Mouse (Mus musculus): ENCODE measurements around the gene Mapk9.

Mapk9 gene

DNA sequence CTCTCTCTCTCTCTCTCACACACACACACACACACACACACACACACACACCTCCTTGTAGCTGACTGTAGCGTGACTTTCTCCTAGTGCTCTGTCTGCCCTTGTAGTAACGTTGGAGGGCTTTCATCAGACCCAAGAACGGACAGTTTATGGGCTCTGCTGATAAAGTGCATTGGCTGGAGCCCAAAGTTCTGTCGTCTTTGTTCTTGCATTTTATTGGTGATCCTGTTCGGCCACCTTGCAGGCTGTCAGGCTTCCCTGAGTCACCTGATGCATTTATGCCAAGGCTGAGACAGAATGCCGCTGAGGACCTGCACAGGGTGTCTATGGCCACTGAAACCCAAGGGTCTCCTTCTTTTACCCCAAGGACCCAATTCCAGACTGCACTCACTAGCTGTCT, 53.5 kb downstream of the Mapk9 start:
- no peak for DNase-seq

DNA sequence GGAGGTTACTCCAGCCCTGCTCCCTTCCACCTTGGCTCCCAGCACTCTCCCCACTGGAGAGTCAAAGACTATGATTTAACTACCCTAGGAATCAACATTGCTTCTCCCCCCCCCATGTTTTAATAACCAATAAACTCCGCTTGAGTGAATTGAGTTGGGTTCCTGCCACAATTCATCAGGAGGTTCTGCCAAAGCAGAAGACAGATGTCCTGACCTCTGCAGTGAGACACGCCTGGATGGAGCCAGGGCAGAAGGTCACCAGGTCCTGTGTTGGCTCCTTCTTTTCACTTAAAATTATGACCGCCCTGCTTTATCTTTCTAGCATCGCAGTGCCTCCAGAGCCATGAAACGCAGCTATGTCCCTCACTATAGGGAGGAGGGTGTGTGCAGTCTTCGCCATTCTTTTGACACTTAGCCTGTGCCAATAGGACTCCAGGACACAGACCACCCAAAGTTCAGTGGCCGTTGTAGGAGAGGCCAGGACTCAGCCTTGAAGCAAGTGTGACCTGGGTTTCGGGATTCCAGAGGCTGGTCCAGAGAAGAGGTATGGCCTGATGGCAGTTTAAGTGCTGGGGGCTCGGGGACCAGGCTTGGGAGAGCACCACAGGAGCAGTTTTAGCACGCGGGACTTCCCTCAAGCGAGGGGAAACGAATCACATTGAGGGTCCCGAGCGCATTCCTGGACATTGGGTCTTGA, 54.6 kb downstream of the Mapk9 start:
- DNase-seq, result no peak

DNA sequence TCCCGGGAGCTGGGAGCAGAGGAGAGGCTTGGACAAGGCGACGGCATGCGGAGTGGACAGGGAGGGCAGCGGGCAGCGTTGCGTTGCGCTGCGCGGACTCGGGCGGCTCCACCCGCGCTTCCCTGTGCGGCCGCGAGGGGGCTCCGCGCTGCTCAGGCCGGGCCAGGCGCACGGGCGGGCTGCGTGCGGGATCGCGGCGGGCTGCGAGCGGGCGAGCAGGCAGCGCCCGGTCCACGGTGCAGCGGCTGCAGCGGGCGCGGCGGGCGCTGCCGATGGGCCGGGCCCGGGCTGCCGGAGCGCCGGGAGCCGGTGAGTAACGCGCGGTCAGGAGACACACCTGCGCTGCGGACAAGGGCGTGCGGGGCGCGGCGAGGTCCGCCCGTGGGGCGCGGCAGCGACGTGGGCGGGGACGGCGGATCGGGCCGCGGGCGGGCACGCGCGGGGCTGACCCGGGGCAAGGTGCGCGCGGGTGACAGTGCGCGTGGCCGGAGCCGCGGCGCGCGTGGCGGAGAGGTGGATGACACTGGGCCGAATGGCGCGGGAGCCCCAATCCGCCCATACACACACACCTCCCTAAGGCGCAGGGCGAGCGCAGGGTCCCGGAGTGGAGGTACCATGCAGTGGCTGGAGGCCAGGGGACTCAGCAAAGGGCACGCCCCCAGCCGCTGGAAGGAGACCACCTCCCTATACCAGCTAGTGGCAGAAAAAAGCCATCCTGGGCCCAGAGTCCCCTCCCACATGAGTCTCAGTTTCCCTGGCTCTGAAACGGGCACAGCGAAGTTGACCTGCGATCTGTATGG, 55.3 kb downstream of the Mapk9 start, which contains the start of gene Rasgef1c:
Gene Rasgef1c (plus strand): TSS at position 177 of the 800 bp plus-strand sequence.
- DNase-seq, result peak; percentile 62

- DNase-seq, result peak; percentile 63
Observed at GRCm38 (mm10) chr11:49903333-49903732, 56.8 kb downstream of the Mapk9 start.

DNA sequence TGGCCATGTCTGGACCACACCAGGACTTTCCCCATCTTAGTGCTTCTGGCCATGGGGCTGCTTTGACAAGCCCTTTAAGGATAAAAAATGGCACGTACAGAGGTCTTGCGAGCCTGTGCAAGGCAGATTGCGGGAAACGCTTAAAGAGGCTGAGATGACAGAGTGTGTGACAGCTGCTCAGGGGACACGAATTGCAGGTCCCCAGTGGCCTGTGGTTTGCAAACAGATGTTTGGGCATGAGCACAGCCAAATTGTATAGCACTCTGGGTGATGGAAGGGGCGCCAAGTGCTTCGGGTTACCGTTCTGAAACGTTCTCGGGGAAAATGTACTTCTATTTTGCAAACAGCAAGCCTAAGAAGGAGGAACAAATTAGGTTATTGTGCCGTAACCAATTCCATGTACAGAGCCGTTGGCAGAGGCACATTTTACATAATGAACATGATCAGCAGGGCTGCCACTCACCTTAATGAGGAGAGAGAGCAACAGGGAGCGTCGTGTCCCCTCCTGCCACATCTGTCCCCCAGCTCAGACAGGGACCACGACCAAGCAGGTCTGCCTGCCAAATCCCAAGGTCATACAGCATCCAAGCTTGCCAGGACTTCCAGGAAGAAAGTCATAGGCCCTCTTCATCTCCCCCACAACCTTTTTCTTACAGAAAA, 72.1 kb downstream of the Mapk9 start:
- DNase-seq, result no peak

DNA sequence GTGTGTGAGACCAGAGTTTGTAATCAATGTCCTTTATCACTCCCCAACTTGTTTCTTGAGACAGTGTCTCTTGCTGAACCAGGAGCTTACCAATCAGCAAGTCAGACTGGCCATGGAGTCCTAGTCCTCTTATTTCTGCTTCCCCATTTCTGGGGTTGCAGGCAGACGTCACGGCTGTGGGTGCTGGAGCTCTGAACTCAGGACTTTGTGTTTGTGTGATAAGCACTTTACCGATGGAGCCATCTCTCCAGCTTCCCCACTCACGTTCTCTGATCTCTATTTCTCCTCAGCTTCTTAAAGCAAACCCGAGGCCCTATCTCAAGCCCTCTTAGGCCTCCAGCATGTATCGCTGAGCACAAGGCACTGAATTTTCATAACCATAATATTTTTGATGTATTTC, 72.8 kb downstream of the Mapk9 start:
- DNase-seq, result no peak

DNA sequence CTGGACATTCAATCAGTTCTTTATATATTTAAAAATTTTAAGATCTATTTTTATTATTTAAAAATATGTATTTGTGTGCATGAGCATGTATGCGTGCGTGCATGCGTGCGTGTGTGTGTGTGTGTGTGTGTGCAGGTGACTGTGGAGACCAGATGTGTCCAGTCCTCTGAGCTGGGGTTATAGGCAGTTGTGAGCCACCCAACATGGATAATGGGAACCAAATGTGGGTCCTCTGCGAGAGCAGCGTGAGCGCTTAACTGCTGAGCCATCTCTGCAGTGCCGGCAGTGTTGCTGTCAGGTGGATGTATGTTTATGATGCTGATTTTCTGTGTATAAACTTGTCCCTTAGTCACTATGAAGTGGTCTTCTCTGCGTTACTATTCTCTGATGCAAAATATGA, 77.0 kb downstream of the Mapk9 start:
- DNase-seq, result no peak

GRCm38 (mm10) chr11:49926183-49926582, 79.6 kb downstream of the Mapk9 start:
- no peak for DNase-seq

- no peak for DNase-seq
Observed at GRCm38 (mm10) chr11:49927169-49927568, 80.6 kb downstream of the Mapk9 start.

DNA sequence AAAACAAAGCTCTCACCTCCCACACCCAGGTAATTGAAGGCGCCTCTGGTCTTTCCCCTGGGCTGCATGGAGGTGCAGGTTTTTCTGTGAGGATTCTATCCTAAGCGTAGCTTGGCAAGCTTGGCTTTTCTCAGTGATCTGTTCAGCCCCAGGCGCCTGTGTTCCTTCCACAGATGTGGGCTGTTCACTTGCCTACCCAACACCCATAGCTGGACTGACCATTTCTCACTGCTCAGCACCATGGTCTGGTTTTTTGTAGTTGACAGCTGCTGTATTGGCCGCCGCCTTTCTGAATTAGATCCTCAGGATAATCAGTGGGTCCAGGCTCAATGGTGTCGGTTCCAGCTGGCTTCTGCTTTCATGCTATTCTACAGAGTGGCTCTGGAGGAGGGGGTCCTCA, 81.1 kb downstream of the Mapk9 start:
- no peak for DNase-seq

DNA sequence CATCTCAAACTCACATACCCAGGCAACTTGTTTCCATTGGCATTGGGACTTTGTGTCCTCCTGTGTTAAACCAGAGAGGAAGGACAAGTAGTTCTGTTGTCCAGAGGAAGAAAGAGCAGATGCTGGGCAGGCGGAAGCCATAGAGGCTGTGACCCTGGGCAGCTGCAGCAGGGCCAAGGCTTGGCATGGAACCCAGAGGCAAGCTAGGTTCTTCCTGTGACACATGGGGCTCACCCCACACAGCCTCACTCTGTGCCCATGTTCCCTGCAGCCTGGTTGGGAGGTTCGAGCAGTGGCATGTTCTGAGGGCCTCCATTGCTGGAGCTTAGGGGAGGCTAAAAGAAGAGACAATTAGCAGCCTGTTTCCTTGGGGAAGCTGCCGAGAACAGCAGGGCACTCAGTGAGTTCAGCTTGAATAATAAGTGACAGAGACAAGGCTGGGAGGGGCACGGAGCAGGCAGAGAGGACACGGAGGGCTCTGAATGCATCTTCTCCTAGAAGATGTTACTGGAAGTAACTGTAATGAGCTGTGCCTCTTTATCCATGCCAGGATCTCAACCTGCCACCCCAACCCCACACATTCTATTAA, 84.6 kb downstream of the Mapk9 start:
- DNase-seq, result no peak

DNA sequence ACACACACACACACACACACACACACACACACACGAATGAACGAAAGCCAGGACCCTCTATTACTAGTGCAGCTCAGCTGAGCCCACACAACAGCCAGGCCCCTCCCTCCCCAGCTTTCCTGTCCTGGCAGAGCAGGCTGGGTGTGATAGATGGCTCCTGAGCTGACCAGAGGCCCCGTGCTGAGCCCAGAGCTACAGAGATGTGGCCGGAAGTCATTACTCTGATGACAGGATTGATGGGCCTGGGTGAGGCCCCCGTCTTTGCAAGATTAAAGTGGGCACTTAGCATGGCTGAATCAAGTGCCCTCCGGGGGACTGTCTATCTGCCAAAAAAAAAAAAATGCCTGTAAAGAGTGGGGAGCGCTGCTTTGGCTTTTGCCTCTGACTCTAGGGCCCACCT, 85.3 kb downstream of the Mapk9 start:
- DNase-seq, result no peak

DNA sequence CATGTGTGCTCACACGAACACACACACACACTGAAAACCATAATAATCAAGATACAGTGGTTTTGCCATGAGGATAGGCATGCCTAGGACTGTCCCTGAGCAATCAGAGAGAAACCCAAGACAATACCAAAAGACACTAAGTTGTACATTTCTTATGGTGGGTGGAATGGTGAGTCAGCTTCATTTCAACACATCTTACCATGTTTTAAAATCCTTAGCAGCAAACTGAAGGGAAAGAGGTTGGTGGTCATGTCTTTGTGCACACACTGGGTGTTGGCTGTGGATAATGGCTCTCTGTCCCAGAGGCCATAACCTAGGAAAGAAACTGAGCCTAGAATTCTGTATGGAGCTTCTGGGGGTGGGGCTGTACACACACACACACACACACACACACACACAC, 87.3 kb downstream of the Mapk9 start:
- DNase-seq, result no peak

DNA sequence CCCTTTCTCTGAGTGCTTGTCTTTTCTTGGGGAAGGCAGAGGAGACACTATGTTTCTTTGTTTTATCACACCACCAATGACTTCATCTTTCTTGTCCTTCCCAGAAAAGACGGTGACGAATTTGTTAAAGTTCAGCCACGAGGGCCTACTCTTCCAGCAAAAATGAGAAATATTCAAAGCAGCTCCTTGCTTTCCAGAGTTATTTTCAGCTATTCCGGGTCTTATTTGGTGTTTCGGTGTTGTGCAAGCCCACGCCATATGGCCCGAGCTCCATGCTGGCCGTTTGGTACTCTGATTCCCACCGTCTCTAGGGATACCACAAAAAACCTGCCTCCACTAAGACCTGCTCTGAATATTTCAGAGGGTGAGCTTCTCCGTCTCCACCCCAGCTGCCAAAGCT, 87.8 kb downstream of the Mapk9 start:
- DNase-seq, result no peak
